Mouse (Mus musculus) ovary, adult 2 months (tissue): ENCODE results near the gene Ror2. TPM values are rescaled to one million over a fixed set of nuclear protein-coding genes. Genes with fewer than 3 reads are reported as not detected.

Experiments
- polyA plus RNA-seq: library from polyadenylated mRNA; depleted of rRNA; stranded (reverse); fragments of >200 nt; gene quantifications from 2 replicates; pipeline ENCODE4 v1.2.3, GENCODE M21; 2012; rRNA removed

The Ror2 gene
- polyA plus RNA-seq = 15.4 and 17.2 TPM in 2 replicates

GRCm38 (mm10) chr13:53285756-53286361, at the start of gene Ror2:
TSS of gene Ror2 (minus strand) at chr13:53286124.

Other genes with a start within 250 kb of the Ror2 start
- gene Sptlc1, start 91.3 kb upstream of the Ror2 start, polyA plus RNA-seq = 17.5 and 18.3 TPM in 2 replicates
- 3.0 and 3.2 TPM in 2 replicates for gene Msx2, start 186.9 kb upstream of the Ror2 start, polyA plus RNA-seq